Mouse (Mus musculus) spleen, adult 2 months (tissue): ENCODE measurements around the gene Agap1.

Experiments used
- CTCF ChIP-seq: fragments of 200-500 bp; IDR thresholded peaks from 2 replicates; pipeline ENCODE4 v1.5.1; 2011; ENCODE audit warnings: mild to moderate bottlenecking, inconsistent platforms; ENCODE audit not compliant: insufficient read depth, insufficient read length, insufficient replicate concordance; ENCODE audit errors: extremely low read depth
- POLR2A ChIP-seq: fragments of 200-500 bp; IDR thresholded peaks from 2 replicates; pipeline ENCODE4 v1.6.1; 2011; ENCODE audit warnings: low read depth, low read length, inconsistent platforms

GRCm38 (mm10) chr1:89804981-89805380 lies 350.4 kb downstream of the Agap1 start:
- no peak for TF ChIP-seq CTCF
- no peak for TF ChIP-seq POLR2A
